Mouse (Mus musculus): ENCODE data around the gene Nipal4.

The Nipal4 gene

DNA sequence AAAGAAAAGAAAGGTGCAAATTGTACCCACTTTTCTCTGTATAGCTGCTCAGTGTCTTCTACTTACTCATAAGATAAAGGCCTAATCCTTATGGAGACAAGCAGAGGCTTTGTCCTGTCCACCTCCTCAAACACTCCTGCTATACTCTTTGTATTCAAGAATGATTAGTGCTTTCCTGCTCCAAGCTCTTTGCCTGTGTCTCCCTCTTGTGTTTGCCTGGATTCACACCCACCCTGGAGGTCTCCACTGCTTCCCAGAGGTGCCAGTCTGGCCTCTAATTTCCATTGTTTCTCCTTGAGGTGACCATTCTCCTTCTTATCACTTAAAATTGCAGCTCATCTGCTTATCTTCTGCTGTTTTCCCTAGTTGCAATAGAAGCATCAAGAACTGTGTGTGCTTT lies 8.8 kb downstream of the Nipal4 start:
- DNase-seq (ENCODE audit: low spot score) = no peak

DNA sequence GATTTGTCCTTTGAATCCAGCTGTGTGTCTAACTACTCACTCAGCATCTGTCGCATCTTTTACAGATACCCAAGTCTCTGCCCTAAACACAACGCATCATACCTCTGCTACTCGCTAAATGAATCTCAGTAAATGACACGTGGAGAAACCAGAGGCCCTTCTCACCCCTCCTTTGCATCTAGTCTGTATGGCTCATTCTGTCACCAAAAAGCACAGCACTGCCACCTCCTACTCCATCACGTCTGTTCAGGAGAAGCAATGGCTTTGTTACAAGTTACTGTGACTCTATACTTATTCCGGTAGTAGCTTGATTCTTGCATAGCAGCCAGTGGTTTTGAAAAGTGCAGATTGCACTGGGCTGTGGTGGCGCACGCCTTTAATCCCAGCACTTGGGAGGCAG lies 9.4 kb downstream of the Nipal4 start:
- no peak for DNase-seq (ENCODE audit: low spot score)

DNA sequence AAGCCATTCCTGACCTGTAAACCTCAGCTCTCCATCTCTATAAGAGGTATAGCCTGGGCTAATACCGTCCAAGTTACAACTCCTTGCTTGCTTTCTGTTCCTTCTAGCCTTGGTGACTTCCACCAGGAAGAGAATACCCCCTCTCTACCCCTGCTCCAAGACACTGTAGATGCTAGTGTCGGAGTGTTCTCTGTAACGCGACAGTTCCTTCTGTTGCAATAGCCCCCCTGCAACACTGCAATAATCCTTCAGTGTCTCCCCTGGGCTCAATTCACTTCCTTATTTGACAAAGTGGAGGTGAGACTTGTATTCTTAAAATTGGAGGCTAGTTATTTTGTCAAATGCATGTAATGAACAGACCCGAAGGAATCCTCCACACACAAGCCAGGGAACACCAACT lies 19.7 kb downstream of the Nipal4 start:
- no peak for DNase-seq (ENCODE audit: low spot score)

DNA sequence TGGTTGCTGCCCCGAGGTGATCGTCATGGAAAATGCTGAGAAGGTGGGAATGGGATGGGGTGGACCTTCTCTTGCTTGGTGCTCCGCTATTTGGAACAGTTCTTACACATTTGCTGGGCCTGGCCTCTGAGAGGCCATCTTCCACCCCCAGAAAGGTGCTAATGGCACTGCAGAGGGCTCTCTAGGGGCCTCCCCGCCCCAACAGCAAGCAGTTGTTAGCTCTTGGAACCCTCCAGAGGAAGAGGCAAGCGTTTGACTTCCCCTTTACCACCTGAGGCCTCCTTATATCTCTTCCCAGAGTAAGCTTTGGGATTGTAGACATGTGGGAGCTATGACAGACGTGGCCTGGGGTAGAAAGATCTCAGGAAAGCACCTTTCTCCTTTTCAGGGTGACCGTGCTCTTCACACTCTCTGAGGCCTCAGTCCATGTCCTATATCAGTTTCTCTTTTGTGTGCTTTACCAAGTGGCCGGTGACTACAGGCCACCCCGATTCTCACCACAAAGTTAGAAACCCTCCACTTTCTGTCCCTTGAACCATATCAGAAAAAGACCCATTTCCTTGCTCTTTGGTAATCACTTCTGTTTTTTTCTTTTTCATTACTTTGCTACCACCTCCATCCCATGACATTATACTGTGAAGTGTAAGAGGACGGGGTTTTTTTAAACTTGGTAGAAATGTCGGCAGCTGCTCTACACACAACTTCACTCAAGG lies 21.0 kb downstream of the Nipal4 start:
- no peak for DNase-seq (ENCODE audit: low spot score)

DNA sequence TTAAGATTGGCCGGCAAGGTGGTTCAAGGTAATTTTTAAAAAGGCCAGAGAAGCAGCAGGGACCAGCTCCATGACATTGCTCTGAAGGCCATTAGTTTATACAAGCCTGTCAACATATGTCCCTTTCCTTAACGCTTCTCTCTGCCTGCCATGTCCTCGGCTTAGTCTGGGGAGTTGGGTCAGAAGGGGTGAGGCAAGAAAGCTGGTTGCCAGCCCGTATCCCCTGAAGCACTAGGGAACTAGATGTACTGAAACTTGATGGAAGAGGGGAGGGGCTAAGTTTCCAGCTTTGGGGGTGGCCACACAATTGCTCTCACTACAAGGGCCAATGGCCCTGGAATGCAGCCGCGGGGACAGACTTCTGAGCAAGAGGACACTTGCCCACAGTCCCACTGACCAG lies 23.0 kb downstream of the Nipal4 start:
- no peak for DNase-seq (ENCODE audit: low spot score)

DNA sequence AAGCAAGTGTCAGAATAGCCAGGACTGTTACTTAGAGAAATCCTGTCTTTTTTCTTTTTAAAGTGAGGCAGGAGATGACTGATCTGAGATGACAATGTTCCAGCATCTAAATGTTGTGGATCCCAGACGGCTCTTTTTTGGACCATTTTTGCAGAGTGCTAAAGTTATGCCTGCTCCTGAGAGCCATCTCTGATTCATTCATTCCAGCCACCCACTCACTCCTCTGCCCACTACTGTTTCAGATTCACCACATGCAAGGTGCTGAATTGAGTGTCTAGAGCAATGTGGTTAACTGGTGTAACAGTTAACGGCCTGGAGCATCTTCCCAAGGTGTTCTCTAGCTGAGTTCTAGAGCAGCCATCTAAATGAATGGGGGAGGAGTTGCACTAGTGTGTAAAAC lies 31.4 kb downstream of the Nipal4 start:
- DNase-seq (ENCODE audit: low spot score) = no peak

DNA sequence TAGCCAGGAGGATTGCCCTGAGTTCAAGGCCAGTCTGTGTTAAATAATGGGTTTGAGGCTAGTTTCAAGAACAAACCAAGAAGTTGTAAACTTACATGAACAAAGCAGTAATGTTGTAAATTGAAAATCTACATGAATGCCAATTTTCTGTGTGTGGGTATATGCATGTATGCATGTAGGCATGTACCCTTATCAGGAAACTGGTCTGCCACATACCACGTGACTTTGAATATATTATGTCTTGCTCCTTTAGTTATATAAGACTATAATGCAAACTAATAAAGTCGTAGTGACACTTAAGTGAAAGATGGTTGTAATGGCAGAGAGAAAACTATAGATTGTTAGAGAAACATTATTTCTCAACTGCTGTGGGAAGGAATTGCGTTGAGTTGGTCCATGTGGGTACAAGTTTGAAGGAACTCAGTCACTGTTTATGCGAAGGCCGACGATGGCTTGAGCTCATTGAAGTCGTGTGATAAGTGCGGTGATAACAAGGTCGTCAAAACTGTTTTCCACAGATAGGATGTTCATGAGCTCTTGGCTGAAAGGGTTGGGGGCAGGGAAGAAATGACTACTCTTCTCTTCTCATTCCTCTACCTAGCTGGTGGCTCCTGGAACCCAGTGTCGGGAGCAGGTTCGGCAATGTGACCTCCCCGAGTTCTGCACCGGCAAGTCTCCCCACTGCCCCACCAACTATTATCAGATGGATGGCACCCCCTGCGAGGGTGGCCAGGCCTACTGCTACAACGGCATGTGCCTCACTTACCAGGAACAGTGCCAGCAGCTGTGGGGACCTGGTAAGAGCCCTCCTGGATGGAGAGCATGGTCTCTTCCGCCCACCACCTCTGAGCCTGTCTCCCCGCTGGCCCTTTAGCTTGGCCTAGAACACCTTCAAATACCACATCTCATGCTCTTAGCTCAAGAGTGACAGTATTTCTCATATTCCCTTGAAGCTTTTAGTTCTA lies 35.0 kb downstream of the Nipal4 start:
- no peak for DNase-seq (ENCODE audit: low spot score)

DNA sequence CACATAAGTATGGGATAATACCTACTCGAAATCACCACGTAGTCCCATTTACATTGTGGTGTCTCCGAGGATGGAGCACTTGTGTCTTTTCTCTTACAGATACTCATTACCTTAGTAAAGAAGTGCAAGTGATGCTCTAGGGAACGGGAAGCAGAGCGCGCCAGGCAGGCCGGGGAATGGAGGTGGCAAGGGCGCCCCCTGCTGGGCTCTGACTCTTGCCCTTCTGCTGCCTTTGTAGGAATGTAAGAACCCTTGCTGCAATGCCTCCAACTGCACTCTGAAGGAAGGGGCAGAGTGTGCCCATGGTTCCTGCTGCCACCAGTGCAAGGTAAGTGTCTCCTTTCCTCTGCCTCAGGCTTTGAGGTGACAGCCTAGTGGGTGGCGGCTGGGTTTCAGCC lies 37.8 kb downstream of the Nipal4 start:
- peak; percentile 38 for DNase-seq (ENCODE audit: low spot score)

DNA sequence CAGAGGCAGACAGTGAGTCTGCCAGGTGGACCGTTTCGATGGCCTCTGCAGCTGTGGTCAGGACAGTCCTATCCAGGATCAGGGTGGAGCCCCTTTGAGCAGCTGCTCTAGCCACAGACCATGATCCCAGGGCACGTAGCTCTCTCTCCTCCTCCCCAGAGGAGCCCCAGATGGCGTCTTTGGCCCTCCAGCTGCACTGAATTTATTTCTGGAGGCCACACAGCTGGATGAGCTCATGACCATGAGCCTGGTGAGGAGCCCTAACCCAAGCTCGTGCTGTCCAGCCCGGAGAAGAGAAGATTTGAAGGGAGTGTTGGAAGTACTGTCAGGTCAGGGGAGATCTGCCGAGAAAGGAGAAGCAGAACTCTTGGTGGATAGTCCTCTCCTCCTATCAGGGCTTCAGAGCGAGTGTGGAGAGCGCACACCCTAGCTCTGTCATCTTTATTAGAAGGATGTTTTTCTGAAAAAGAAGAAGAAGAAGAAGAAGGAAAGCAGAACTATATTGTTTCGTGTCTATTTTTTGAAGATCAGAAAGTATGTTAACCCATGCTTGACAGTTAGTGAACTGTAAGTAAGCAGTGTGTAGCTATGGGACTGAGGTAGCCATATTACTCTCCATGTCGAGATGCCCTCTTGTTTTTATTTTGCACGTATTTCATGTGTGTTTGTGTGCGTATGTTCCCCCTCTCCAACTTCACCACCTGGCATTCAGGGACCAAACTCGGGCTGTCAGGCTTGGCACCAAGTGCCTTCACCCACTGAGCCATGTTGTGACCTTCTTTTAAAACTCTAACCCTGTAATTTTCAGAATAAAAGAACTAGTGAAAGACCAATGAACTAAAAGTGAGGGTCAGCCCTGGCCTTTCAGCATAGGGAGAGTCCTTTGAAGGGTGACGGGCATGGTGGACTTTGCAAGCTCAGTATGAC lies 38.4 kb downstream of the Nipal4 start:
- DNase-seq (ENCODE audit: low spot score) = no peak

DNA sequence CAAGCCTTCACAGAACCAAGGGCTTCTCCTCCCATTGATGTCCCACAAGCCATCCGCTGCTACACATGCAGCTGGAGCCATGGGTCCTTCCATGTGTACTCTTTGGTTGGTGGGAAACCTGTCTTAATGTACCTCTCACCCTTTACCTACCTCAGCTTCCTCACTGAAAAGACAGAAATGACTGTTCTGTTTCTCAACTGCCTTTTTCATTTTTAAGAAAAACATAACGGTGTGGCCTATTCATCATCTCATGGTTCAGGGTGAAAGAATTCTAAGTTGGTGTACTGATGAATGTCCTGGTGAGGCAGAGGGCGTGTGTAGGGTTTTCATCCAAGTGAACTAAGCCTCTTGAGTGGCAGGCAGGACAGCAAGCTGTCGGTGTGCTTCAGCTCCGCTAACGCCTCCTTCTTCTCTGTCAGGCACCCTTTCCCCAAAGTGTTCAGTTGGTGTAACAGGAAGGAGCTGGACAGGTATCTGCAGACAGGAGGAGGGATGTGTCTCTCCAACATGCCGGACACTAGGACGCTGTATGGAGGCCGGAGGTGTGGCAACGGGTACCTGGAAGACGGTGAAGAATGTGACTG lies 39.4 kb downstream of the Nipal4 start:
- no peak for DNase-seq (ENCODE audit: low spot score)

DNA sequence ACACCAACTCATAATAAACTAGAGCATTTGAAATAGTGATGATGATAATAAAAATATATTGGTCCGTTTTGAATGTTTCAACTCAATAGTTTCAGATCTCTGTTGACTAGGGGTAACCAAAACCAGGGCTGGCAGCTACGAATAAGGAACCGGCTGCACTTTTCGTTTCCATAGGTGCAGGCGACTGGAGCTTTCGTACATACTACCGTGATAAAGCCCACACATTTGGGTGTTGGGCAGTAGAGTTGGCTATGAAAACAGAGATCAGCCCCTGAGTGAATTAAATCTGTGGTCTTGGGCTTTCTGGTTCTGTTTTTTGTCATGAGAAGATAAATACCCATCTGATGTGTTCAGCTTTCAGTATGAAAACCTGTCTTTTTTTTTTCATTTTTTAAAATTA lies 40.0 kb downstream of the Nipal4 start:
- no peak for DNase-seq (ENCODE audit: low spot score)

DNA sequence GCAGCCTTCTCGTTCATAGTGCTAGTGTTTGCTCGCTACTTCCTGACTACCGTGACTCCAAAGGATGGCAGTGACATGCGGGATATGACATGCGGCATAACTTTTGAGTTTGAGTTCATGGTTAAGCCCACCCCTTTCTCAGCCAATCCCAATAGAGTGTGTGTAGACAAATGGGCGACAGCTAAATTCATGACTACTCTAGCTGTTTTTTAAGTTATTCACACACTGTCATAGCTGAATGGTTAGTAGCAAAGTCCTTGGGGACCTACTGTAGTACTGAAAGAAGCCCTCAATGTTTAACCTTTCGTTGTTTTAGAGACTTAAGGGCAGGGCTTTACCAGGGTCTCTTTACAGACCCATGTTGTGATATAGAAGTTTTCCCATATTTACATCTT lies 40.5 kb downstream of the Nipal4 start:
- DNase-seq (ENCODE audit: low spot score) = no peak

DNA sequence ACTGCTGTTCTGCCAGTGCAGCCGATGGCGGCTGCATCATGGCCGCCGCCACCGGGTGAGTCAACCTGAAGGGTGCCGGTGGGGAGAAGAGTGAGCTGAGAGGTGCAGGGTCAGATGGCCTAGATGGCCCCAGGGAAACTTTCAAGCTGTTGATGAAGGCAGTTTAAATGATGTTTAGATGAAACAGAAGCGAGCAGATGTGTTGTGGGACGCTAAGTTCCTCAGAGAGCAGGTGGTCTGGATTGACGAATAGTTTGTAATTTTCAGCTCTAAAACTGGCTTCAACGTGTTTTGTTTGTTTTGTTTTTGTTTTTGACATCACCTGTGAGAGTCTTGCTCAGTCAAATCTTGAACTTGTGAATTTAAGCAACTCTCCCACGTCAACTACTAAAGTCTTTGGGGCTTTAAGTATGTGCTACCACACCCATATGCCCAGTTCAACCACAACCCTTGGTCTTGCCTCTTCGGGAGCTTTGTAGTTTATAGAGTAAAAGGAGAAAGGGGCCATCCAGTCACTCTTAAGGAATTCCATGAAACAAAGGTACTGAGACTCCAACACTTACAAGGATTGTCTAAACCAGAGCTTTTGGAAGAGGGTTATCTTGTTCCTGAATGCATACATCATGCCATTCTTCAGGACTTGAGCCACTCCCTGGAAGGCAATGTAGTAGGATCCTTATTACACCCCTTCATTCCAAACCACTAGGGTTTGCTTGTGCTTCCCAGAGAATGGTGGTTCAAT lies 41.0 kb downstream of the Nipal4 start:
- DNase-seq (ENCODE audit: low spot score) = no peak

DNA sequence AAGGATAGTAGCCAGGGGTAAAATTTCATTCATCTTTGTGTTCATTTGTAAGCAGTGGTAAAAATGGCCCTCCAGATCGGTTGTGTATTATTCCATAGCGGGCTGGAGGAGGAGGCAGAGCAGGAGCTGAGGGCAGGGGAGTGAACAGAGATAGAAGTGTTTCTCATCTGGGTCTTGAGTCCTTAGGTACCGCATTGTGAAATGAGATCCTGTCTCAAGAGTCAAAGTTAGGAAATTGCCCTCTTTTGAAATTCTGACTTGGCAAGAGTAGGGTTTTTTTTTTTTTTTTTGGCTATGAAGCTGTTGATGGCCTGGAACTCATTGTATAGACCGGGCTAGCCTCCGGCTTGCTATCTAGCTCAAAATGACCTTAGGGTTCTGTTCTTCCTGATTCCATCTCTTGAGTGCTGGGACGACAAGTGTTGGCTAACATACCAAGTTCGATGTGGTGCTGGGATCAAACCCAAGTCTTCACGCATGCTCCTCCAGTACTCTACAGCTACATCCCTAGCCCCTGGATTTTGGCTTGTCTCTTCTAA lies 42.9 kb downstream of the Nipal4 start:
- no peak for DNase-seq (ENCODE audit: low spot score)

DNA sequence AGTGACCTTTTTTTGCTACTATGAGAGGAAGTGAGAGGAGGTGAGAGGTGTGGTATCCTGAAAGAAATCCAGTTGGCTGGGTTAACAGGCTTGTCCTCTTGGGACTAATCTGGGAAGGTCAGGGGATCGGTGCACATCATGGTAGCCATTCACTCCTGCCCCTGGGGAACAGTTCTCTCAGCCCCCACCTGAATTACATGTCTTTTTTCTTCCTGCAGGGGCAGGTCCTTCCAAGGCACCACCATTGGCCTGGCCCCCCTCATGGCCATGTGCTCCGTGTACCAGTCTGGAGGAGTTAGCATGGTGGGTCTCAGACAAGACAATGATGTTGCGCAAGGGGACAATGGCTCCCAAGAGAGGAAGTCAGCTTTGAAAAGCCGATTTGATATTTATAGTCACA lies 43.4 kb downstream of the Nipal4 start:
- no peak for DNase-seq (ENCODE audit: low spot score)

DNA sequence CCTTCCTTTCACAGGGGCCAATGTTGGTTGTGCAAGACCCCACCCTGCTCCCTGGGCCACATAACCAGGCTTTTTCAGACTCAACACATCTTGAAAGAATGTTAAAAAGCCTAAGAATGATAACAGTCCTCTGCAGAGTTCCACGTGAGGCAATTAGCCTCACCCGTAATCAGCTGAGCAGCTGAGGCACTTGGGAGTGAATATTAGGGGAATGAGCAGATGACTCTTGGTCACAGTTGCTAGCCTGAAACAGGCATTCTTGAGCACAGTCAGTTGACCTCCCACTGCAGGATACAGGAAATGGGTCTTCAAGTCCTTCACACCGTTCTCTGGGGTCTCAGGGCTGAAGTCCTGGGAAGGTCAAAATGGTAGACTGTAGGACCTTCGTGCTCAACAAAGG lies 44.6 kb downstream of the Nipal4 start:
- no peak for DNase-seq (ENCODE audit: low spot score)

DNA sequence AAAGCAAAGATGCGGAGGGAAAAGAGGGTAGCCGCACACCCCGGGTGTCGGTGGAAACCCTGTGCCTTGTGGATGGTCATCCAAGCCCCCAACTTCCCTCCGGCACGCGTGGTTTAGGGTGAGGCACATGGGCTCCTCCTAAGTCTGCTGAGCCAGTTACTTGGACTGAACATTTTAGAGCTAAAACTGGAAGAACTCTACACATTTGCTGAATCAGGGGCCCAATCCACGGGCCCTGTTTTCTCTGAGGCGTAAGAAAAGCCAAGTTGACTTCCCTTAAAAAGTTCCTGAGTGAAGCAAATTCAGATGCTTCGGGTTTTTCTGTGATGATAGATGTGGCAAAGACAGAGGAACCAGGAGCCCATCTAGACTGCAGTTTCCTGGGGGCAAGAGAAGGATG lies 46.2 kb downstream of the Nipal4 start:
- DNase-seq (ENCODE audit: low spot score) = no peak

DNA sequence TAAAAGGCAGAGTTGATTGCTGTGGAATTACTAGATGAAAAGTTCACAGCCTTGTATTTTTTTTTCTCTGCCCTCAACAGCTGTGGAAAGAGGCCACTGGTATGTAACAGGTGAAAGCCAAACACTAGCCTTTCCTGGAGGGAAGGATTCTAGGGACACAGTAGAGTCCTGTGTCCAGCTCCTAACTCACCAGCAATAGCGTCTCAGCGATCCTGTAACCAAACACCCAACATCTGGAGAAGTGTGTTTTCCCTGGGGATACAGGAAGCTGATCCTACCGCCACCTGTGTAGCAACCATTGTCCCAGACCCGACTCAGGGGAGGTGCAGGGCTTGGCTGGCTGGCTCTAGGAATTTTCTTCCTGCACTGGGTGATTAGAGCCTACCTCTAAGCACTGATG lies 46.7 kb downstream of the Nipal4 start:
- DNase-seq (ENCODE audit: low spot score) = peak; percentile 62

DNA sequence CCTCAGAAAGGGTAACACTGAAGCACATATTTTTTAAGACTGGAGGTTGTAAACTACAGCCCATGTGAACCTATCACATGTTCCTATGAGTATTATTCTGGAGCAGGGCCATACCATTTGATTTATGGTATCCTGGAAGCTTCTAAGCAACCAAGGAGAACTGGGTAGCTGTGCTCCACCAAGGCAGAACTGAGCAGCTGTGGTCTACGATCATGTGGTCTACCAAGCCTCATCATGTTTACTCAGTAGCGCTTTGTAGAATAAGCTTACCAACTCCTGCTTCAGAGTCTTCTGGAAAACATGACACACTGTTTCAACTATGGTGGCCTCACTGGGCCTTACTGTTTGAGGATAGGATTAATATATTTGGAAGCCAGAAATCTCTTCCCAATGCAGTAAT lies 49.8 kb downstream of the Nipal4 start:
- no peak for DNase-seq (ENCODE audit: low spot score)

DNA sequence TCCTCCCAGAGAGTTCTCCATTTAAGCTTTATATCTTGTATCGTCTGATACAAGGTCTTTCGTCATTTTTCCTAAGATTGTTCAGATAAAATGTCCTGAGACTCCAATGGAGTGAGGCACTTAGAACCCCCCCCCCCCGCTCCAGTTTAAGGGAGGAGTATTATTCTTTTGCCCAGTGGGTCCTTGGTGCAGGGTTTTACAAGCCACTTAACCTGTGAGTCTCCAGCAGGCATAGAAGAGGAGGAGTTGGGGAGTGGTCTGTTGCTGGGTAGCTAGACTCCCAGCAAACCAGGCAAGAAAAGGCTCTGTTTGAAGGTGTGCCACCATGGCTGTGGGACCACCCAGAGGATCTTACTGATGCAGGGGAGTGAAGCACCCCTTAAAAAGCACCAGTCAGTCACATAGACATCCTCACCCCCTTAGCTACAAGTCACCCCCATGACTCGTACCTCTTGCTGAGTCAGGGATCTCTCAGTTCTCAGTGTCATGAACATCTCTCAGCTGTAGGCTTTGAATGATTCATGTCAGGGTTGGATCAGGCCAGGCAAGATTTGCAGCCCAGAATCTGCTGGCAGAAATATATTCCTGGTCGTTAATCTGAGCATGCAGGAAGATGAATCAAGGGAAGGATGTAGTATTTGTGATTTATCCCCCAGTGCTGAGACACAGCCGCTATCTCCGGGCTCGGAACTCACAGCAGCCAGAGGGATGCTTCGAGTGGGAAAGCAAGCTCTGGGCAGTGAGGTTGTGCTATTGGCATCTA lies 50.7 kb downstream of the Nipal4 start:
- no peak for DNase-seq (ENCODE audit: low spot score)

Data from embryo, embryonic 10.5 days (tissue).